Mouse (Mus musculus): ENCODE results near the gene Ercc6.

The Ercc6 gene

GRCm38 (mm10) chr14:32513336-32514032, at the start of gene Ercc6:
TSS of gene Ercc6 (plus strand) at chr14:32513521.
- peak; percentile 95 for DNase-seq

DNA sequence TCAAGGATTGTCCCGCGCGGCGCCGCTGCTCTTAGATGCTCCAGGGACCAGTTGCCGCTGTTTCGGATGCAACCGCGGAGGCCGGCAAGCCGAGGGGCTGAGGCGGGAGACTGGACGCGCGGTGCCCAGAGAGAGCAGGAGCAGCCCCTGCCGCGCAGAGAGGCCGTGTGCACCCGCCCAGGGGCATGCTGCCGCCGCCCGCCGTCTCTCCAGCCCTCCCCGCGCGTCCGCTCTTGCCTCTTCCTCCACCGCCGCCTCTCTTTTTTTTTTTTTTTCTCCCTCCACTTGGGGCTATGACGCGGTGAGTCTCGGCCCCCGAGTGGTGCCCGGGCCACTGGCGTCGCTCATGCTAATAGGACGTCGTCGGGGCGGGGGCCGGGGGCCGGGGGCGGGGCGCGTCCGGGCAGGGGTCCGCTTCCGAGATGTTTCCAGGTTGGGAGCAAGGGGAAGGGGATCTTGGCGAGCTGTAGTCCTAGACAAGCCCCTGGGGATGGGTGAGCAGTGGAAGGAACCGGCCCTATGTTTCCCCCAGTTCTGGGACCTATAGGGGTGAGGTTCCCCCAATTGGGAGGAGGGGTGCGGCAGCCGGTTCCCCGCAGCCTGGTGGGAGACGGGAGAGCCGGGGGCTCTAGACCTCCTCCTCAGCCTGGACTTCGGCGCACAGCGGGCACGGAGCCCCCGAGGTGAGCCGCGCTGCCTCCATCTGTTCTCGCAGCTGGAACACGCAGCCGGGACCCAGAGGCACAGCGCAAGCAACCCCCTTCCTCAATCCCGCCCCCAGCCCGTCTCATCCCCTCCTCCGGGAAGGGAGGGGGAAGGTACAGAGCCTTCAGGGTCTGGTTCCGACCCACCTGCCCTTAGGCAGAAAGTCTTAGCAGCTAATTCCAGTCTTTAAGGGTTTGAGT, 48.5 kb upstream of the Ercc6 start, which contains the start of gene Slc18a3:
TSS of gene Slc18a3 (minus strand) at position 250 of the 905 bp plus-strand sequence.
- DNase-seq, result no peak

DNA sequence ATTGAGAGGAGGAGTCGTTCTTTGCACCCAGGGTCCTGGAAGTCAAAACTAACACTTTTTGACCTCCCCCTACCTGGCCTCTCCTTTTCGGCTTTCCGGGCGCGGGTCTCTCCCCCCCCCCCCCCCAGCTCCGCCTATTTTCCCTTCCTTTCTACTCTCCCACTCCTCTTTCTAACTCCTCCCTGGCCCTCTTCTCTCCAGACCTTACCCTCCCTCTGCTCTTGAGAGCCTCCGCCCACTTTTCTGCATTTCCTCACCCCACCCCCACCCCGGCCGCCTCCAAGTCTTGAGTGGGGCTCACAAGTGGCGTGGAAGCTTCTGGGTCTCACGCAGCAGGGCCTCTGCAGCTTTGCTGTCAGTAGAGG, 47.8 kb upstream of the Ercc6 start:
- no peak for DNase-seq

DNA sequence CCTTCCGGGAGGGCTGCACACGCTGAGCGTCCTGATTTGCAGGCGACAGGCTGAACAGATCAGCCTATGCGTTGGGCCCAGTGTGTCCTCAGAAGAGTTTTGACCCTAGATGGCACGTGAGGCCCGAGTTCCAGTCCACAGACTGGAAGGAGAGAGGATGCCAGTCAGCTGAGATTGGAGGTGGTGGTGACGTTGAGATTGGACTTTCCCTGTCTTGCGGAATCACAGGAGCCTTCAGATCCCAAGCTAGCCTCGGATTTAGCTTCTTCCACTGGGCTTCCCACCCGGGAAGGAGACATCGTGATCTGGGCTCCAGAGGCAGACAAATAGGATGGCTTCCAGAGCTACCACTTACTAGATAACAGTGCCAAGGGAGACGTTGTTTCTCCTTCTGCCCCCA, 47.4 kb upstream of the Ercc6 start, which contains the start of gene Chat:
TSS of gene Chat (minus strand) at position 101 of the 400 bp plus-strand sequence.
- no peak for DNase-seq

GRCm38 (mm10) chr14:32467606-32468005, 45.7 kb upstream of the Ercc6 start:
- peak; percentile 13 for DNase-seq

- DNase-seq, result peak; percentile 60
Observed at GRCm38 (mm10) chr14:32472996-32473395, 40.3 kb upstream of the Ercc6 start.

DNA sequence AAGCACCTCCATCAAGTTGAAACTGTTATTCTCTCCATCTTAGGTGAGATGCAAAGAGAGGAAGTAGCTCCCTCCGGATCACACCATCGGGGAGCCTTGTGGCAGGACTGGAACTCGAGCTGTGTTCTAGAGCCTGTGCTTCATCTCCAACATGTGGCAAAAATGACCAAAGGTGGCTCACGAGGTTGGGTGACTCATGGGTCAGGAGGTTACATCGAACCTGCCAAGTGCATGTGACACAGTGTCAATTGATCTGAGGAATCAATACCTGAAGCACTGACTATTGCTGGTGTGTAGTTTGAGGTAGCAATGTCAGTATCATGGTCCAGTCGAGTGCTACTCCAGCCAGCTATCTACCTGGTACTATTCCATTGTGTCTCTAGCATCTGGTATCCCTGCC, 36.8 kb upstream of the Ercc6 start:
- DNase-seq, result no peak

DNA sequence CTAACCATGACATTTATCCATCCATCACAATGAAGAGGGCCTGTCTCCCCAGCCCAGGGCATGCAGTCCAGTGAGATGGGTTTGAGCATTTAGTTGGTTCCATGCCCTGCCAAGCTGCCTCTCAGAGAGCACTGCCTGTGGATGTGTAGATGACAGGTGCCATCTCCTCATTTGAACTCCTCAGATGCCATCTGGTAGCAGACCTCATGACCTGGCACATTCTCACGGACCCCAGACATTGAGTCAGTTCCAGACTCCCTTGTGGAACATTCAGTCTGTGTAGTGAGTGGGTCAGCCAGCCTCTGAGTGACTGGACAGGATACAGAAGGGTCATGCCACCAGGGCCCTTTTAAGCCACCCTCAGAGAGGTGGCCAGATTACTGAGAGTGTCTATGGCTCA, 35.7 kb upstream of the Ercc6 start:
- no peak for DNase-seq

GRCm38 (mm10) chr14:32482061-32482460, 31.3 kb upstream of the Ercc6 start:
- no peak for DNase-seq

DNA sequence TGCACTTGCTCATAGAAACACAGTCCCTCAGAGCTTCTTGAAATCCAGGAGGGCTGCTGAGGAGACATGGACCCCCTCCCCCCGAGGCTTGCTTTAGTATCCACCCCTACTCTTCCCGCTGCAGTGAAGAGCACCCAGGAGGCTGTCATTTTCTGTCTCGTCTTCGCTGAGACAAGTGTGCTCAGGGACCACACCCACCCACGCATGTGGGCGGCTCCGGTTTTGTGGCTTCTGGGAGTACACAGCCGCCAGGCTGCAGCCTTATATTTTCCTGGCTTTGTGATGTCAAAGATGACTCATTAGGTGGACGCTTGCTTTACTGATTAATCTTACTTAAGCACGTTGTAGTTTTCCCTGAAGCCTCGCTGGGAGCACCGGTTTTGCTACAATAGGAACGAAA, 20.8 kb upstream of the Ercc6 start:
- peak; percentile 17 for DNase-seq

GRCm38 (mm10) chr14:32496115-32496850, 17.0 kb upstream of the Ercc6 start:
- no peak for DNase-seq

GRCm38 (mm10) chr14:32501303-32501702, 12.0 kb upstream of the Ercc6 start:
- no peak for DNase-seq

DNA sequence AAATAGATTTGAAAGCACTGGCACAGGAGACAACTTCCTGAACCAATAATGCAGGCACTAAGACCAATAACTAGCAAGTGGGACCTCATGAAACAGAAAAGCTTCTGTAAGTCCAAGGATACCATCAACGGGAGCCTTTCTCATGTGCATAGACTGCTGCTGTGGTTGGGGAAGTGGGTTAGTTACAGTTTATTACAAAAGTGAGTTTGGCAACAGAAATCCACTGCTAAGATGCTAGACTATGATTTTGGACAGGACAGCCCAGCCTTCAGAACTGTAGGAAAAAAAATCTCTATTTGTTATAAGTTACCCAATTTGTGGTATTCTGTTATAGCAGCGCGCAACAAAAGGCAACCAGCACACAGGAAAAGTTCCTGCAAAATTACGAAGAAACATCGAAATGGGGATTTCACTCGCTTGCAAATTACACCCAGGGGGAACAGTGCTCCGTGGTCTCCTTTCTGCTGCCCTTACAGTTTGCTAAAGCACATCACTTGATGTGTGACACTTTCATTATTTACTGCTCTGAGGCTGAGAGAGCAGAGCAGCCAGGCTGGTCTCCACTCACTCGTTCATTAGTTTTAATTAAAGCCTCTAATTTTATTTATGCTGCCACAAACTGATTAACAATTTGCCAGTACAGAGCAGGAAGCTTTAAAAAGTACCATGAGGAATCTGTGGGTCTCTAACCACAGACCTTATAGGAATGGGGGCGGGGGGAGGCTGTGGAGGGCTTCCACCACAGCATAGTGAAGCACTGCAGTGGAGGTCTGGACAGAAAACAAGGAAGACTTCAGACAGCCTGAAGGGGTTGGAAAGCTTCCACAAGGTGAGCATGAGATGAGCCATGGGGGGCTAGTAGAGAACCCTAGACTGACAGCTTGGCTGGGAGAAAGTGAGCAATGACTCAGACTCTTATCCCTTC, 10.3 kb upstream of the Ercc6 start:
- DNase-seq, result no peak

DNA sequence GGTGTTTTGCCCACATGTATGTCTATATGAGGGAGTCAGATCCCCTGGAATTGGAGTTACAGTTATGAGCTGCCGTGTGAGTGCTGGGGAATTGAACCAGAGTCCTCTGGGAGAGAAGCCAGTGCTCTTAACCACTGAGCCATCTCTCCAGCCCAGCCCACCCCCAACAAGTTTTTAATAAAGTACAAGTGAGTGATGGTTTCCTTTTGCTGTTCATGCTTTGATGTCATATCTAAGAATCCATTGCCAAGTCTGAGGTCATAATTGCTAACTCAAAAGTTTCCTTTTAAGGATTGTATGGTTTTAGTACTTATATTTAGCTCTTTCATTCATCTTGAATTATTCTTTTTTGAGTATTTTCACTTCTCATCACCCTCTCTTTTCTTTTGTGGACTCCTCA, 9.4 kb upstream of the Ercc6 start:
- DNase-seq, result no peak

DNA sequence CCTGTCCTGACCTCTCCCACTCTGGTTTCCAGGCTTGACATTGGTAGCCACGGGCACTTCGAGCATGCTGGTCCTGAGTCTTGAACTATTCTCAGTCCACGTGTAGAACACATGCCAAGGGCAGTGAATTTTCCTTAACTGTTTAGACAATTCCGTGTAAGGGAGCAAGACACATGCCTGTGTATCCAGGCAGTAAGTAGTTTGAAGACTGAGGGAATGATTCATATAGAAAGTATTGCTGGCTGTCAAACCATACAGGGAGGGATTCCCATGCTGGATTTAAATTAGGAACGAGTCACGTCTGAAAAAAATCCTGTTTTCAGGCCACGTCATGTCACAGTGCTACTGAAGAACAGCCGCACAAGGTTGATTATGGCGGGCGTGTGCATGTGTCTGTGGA, 7.0 kb upstream of the Ercc6 start:
- DNase-seq, result no peak

DNA sequence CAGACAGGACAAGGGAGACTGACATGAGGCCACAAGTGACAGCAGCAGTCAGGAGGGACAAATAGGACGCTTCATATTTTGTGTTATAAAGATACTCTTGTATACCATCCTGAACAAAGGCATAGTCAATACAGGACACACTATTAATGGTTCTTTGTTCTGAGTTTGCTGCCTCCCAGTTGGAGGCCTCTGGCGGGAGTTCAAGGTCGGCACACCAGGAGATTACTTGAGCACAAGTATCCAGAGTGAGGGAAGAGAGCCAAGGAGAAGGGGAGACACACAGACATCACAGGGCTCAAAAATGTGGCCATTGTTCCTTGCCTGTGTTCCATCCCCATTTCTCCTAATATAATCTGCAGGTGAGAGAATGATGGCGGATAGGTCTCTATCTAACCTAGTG, 6.1 kb upstream of the Ercc6 start:
- no peak for DNase-seq

DNA sequence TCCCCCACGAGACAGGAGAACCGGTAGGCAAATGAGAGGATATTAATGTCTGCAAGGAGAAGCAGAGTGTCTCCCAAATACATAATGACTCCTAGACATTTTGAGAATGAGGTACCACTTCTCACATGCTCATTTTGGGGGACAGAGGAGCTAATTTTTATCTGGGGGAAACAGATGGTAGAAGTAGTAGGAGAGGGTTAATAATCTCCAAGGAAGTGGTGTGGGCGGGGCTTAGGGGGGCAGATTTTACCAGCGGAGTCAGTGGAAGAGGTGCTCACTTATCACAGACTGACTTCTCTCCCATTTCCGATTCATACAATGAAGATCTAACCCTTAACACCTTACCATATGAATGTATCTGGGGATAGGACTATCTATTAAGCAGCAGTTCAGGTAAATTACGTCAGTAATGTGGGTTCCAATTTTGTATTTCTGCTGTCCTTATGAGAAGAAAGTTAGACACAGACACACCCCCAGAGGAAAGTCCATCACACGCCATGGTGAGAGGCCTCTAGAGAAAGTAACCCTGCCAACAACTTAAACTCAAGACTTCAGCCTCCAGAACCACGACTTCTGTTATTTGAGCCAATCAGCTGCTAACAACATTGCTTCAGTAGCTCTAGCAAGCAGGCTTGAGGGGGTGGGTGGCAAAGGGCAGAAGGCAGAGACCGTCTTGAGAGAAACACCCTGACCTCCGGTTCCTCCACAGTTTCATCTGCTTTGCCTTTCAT, 5.1 kb upstream of the Ercc6 start:
- DNase-seq, result no peak

- DNase-seq, result peak; percentile 4
Observed at GRCm38 (mm10) chr14:32509443-32509961, 3.8 kb upstream of the Ercc6 start.

DNA sequence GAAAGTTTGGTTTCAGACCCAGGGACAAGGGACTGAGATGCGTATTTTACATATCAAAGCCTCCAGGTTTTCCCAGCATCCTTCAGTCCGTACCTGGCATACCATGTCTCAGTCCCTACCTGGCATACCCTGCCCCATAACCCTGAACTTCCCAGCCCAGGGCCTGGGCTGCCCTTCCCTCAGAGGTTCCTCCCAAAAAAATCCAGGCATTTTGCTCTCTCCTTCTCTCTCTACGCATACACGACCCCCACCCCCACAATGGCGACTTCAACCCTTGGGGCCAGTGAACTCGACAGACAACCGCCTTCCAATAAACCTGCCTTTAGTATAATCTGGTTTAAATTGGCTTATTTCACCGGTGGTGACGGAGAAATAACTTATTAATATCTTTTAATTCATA, 409 bp upstream of the Ercc6 start:
- DNase-seq, result no peak

- DNase-seq, result peak; percentile 24
Observed at GRCm38 (mm10) chr14:32516086-32516485, 2.8 kb downstream of the Ercc6 start.

DNA sequence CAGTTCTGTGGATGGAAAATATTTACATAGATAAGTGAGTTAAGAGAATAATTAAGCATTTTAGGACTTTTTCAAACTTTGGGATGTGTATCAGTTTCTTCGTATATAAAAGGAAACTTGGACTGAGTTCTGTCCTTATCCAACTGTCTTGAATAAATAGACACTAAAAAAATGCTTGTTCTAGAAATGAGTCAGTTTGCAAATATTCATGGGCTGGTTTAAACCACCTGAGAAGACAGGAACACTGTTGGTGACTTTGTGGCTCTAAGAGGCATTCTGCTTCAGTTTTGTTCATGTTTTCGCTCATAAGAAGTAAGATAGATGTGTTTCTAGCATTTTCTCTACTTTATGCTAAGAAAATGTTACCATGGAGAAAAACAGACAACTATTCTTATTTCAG, 5.2 kb downstream of the Ercc6 start:
- no peak for DNase-seq
